Mouse (Mus musculus) hindbrain, embryonic 13.5 days (tissue): ENCODE measurements around the gene Grik1. TPM values are rescaled to one million over a fixed set of nuclear protein-coding genes. Genes with fewer than 3 reads are reported as not detected.
A peak's percentile ranks its signal among the peaks of the same experiment; 100 is the strongest.

ENCODE experiments used
- ATAC-seq: fragments of 200-750 bp; cut with Nextera tagmentation; 2 replicates; pipeline ENCODE4 v1.8.0; 2017; ENCODE audit warnings: moderate TSS enrichment; ENCODE audit not compliant: low FRiP score
- H3K27ac ChIP-seq: fragments of 300-500 bp; sonication (generic); 2 replicates; pipeline ENCODE4 v1.5.1; 2015; ENCODE audit warnings: inconsistent platforms, mild to moderate bottlenecking, moderate library complexity
- H3K27me3 ChIP-seq: fragments of 300-500 bp; sonication (generic); 2 replicates; pipeline ENCODE4 v1.6.1; 2015; ENCODE audit warnings: mild to moderate bottlenecking, inconsistent platforms
- H3K36me3 ChIP-seq: fragments of 300-500 bp; sonication (generic); 2 replicates; pipeline ENCODE4 v1.6.1; 2015; ENCODE audit warnings: mild to moderate bottlenecking, inconsistent platforms
- H3K4me1 ChIP-seq: fragments of 300-500 bp; sonication (generic); replicated peaks from 2 replicates; pipeline ENCODE4 v1.6.1; 2015; ENCODE audit warnings: inconsistent platforms
- H3K4me2 ChIP-seq: fragments of 300-500 bp; sonication (generic); 2 replicates; pipeline ENCODE4 v1.6.1; 2015; ENCODE audit warnings: inconsistent platforms, mild to moderate bottlenecking, moderate library complexity
- H3K4me3 ChIP-seq: fragments of 300-500 bp; sonication (generic); 2 replicates; pipeline ENCODE4 v1.5.1; 2015; ENCODE audit warnings: mild to moderate bottlenecking, inconsistent platforms
- H3K9ac ChIP-seq: fragments of 300-500 bp; sonication (generic); 2 replicates; pipeline ENCODE4 v1.6.1; 2015; ENCODE audit warnings: mild to moderate bottlenecking, inconsistent platforms
- H3K9me3 ChIP-seq: fragments of 300-500 bp; sonication (generic); 2 replicates; pipeline ENCODE4 v1.6.1; 2016; ENCODE audit warnings: inconsistent platforms
- WGBS: fragments of 180-500 bp; shearing (Covaris S2); methylation state at CpG from one replicate; pipeline ENCODE4 v1.1.7; 2015; 5-methylcytosine and 5-hydroxymethylcytosine counted together
- polyA plus RNA-seq: library from polyadenylated mRNA; unstranded; fragments of >200 nt; fragmentation: Nextera tagmentation; extraction: Ambion mirVana; gene quantifications from 2 replicates; pipeline ENCODE4 v1.2.1, GENCODE M21; 2015

Grik1 gene
- 18.3 and 19.7 TPM in 2 replicates for polyA plus RNA-seq

- WGBS, result 1% methylated on average over 26 of the region's 27 CpGs
- peak within 1 kb of the TSS; percentile 92 for H3K4me2 ChIP-seq
- peak; percentile 92 for ATAC-seq
Measured at GRCm38 (mm10) chr16:88290132-88290772, at the start of gene Grik1. TSS of gene Grik1 (minus strand) at chr16:88290265.

GRCm38 (mm10) chr16:88294209-88294608, 4.1 kb upstream of the Grik1 start:
- H3K4me1 ChIP-seq, result peaks cover 5% of the 10 kb centered on the region
- no peaks in the 10 kb centered on the region for H3K36me3 ChIP-seq
- no peak overlapping the region for H3K4me2 ChIP-seq
- no peaks in the 10 kb centered on the region for H3K9me3 ChIP-seq
- no peak for ATAC-seq
- no peak overlapping the region for H3K27ac ChIP-seq
- peaks cover 2% of the 10 kb centered on the region; the same call in 1 of the 2 replicates for H3K27me3 ChIP-seq
- H3K9ac ChIP-seq, result no peak overlapping the region
- H3K4me3 ChIP-seq, result no peak overlapping the region
- WGBS, result 63% methylated on average over 3 of the region's 3 CpGs

More at GRCm38 (mm10) chr16:88290132-88290772, at the start of gene Grik1:
- H3K9ac ChIP-seq, result peak within 1 kb of the TSS; percentile 73
- H3K36me3 ChIP-seq, result no peaks in the 10 kb centered on the region
- H3K4me1 ChIP-seq, result peaks cover 11% of the 10 kb centered on the region
- peaks cover 17% of the 10 kb centered on the region for H3K27me3 ChIP-seq
- H3K4me3 ChIP-seq, result peak within 1 kb of the TSS; percentile 57
- no peaks in the 10 kb centered on the region for H3K9me3 ChIP-seq
- H3K27ac ChIP-seq, result peak within 1 kb of the TSS; percentile 58

- 0% methylated on average over 40 of the region's 40 CpGs for WGBS
- Histone ChIP-seq H3K4me2 (peak overlapping the region; percentile 92), H3K9me3 (no peaks in the 10 kb centered on the region), H3K9ac (peak overlapping the region; percentile 73), H3K27me3 (peaks cover 17% of the 10 kb centered on the region), H3K36me3 (no peaks in the 10 kb centered on the region), H3K4me1 (peaks cover 11% of the 10 kb centered on the region), H3K27ac (peak overlapping the region; percentile 58), H3K4me3 (peak overlapping the region; percentile 57)
- ATAC-seq, result peak; percentile 73
Measured at GRCm38 (mm10) chr16:88289421-88290081, 514 bp downstream of the Grik1 start.

GRCm38 (mm10) chr16:88258407-88258806, 31.7 kb downstream of the Grik1 start:
- Histone ChIP-seq H3K9me3 (no peaks in the 10 kb centered on the region), H3K4me3 (no peak overlapping the region), H3K36me3 (no peaks in the 10 kb centered on the region), H3K27ac (no peak overlapping the region), H3K9ac (no peak overlapping the region), H3K4me2 (no peak overlapping the region), H3K4me1 (no peaks in the 10 kb centered on the region), H3K27me3 (no peaks in the 10 kb centered on the region)
- no peak for ATAC-seq
- WGBS, result 76% methylated on average over 4 of the region's 4 CpGs

- Histone ChIP-seq H3K4me3 (no peak overlapping the region), H3K9ac (no peak overlapping the region), H3K4me1 (no peaks in the 10 kb centered on the region), H3K27ac (no peak overlapping the region), H3K36me3 (no peaks in the 10 kb centered on the region), H3K27me3 (no peaks in the 10 kb centered on the region), H3K4me2 (no peak overlapping the region), H3K9me3 (no peaks in the 10 kb centered on the region)
- ATAC-seq, result no peak
- 76% methylated on average over 5 of the region's 5 CpGs for WGBS
Measured at GRCm38 (mm10) chr16:88257072-88257471, 33.0 kb downstream of the Grik1 start.

- H3K9me3 ChIP-seq, result no peaks in the 10 kb centered on the region
- H3K9ac ChIP-seq, result no peak overlapping the region
- 81% methylated on average over 3 of the region's 3 CpGs for WGBS
- H3K27me3 ChIP-seq, result no peaks in the 10 kb centered on the region
- no peaks in the 10 kb centered on the region for H3K36me3 ChIP-seq
- no peak overlapping the region for H3K4me2 ChIP-seq
- H3K4me1 ChIP-seq, result no peaks in the 10 kb centered on the region
- no peak for ATAC-seq
- no peak overlapping the region for H3K27ac ChIP-seq
- H3K4me3 ChIP-seq, result no peak overlapping the region
Measured at GRCm38 (mm10) chr16:88256101-88256500, 34.0 kb downstream of the Grik1 start.

GRCm38 (mm10) chr16:88252676-88253075, 37.4 kb downstream of the Grik1 start:
- Histone ChIP-seq H3K27ac (no peak overlapping the region), H3K9ac (no peak overlapping the region), H3K36me3 (no peaks in the 10 kb centered on the region), H3K27me3 (no peaks in the 10 kb centered on the region), H3K4me1 (no peaks in the 10 kb centered on the region), H3K9me3 (no peaks in the 10 kb centered on the region), H3K4me2 (no peak overlapping the region), H3K4me3 (no peak overlapping the region)
- ATAC-seq, result no peak
- WGBS, result 81% methylated on average over 2 of the region's 2 CpGs

GRCm38 (mm10) chr16:88251049-88251448, 39.0 kb downstream of the Grik1 start:
- Histone ChIP-seq H3K4me1 (no peaks in the 10 kb centered on the region), H3K4me3 (no peak overlapping the region), H3K27me3 (no peaks in the 10 kb centered on the region), H3K27ac (no peak overlapping the region), H3K36me3 (no peaks in the 10 kb centered on the region), H3K9ac (no peak overlapping the region), H3K9me3 (no peaks in the 10 kb centered on the region), H3K4me2 (no peak overlapping the region)
- no peak for ATAC-seq
- 77% methylated on average over 5 of the region's 5 CpGs for WGBS

GRCm38 (mm10) chr16:88249825-88250224, 40.2 kb downstream of the Grik1 start:
- H3K36me3 ChIP-seq, result no peaks in the 10 kb centered on the region
- H3K27ac ChIP-seq, result no peak overlapping the region
- no peak overlapping the region for H3K9ac ChIP-seq
- H3K27me3 ChIP-seq, result no peaks in the 10 kb centered on the region
- H3K4me3 ChIP-seq, result no peak overlapping the region
- no peaks in the 10 kb centered on the region for H3K9me3 ChIP-seq
- H3K4me2 ChIP-seq, result no peak overlapping the region
- WGBS, result 25% methylated on average over 3 of the region's 3 CpGs
- no peaks in the 10 kb centered on the region for H3K4me1 ChIP-seq
- no peak for ATAC-seq

- no peaks in the 10 kb centered on the region for H3K27me3 ChIP-seq
- WGBS, result 88% methylated on average over 3 of the region's 3 CpGs
- H3K27ac ChIP-seq, result no peak overlapping the region
- H3K4me1 ChIP-seq, result no peaks in the 10 kb centered on the region
- H3K9me3 ChIP-seq, result no peaks in the 10 kb centered on the region
- no peak overlapping the region for H3K9ac ChIP-seq
- no peak overlapping the region for H3K4me2 ChIP-seq
- ATAC-seq, result no peak
- H3K36me3 ChIP-seq, result no peaks in the 10 kb centered on the region
- H3K4me3 ChIP-seq, result no peak overlapping the region
Measured at GRCm38 (mm10) chr16:88247586-88247985, 42.5 kb downstream of the Grik1 start.

GRCm38 (mm10) chr16:88244658-88245057, 45.4 kb downstream of the Grik1 start:
- Histone ChIP-seq H3K9me3 (no peaks in the 10 kb centered on the region), H3K4me3 (no peak overlapping the region), H3K36me3 (no peaks in the 10 kb centered on the region), H3K27me3 (no peaks in the 10 kb centered on the region), H3K9ac (no peak overlapping the region), H3K4me1 (no peaks in the 10 kb centered on the region), H3K27ac (no peak overlapping the region), H3K4me2 (no peak overlapping the region)
- ATAC-seq, result no peak
- WGBS, result 89% methylated on average over 4 of the region's 4 CpGs

- Histone ChIP-seq H3K9me3 (no peaks in the 10 kb centered on the region), H3K27me3 (no peaks in the 10 kb centered on the region), H3K27ac (no peak overlapping the region), H3K36me3 (no peaks in the 10 kb centered on the region), H3K4me3 (no peak overlapping the region), H3K4me2 (no peak overlapping the region), H3K4me1 (no peaks in the 10 kb centered on the region), H3K9ac (no peak overlapping the region)
- 59% methylated on average over 16 of the region's 16 CpGs for WGBS
- ATAC-seq, result no peak
Measured at GRCm38 (mm10) chr16:88225616-88226015, 64.4 kb downstream of the Grik1 start.

GRCm38 (mm10) chr16:88221932-88222331, 68.1 kb downstream of the Grik1 start:
- no peaks in the 10 kb centered on the region for H3K36me3 ChIP-seq
- ATAC-seq, result no peak
- no peaks in the 10 kb centered on the region for H3K27me3 ChIP-seq
- no peaks in the 10 kb centered on the region for H3K4me1 ChIP-seq
- 82% methylated on average over 3 of the region's 3 CpGs for WGBS
- no peak overlapping the region for H3K27ac ChIP-seq
- H3K4me3 ChIP-seq, result no peak overlapping the region
- no peak overlapping the region for H3K9ac ChIP-seq
- no peaks in the 10 kb centered on the region for H3K9me3 ChIP-seq
- H3K4me2 ChIP-seq, result no peak overlapping the region
